Mouse (Mus musculus) left cerebral cortex, postnatal 25 days (tissue): ENCODE measurements around the gene Vps35l. TPM values are rescaled to one million over a fixed set of nuclear protein-coding genes. Genes with fewer than 3 reads are reported as not detected.

Experiments
- DNase-seq, 2 experiments: peaks; one replicate each; pipeline ENCODE4 v3.0.0; 2022; ENCODE audit warnings: low spot score in 2 of 2, mixed read lengths in 1 of 2
- intact Hi-C: fragments of 180-260 bp; cut with DNase I; formaldehyde crosslinking; loops from one replicate; pipeline ENCODE4 v1.15.1; 2025
- total RNA-seq, 2 experiments: library from RNA; stranded (reverse); gene quantifications; 2 replicates each; pipeline ENCODE4 v1.2.3; 2021

Vps35l gene
- total RNA-seq, result 10 to 100 TPM; 51.2 to 58.2 TPM

DNA sequence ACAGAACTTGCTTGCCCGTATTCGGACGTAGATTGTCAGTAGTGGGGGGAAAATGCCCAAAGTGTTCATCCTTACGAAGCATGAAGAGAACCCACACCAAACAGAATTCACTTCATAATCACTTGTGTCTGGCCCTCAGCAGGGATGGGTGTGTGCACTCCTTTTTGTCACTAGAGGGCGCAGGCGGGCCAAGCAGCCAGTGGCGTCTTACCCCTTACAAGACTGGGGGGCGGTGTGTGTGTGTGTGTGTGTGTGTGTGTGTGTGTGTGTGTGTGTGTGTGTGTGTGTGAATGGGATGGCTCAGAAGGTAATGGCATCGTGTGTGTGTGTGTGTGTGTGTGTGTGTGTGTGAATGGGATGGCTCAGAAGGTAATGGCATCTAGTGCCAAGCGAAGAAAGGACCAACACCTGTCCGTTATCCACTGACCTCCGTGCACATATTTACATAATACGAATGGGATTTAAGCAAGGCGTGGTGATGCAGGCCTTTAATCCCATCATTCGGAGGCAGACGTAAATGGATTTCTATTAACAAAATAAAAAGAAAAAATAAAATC is at the start of gene Vps35l:
TSS of gene Vps35l (plus strand) at position 252 of the 557 bp plus-strand sequence.
- intact Hi-C loops, result no loop called here
- DNase-seq, result peak; percentile 78 to 89

DNA sequence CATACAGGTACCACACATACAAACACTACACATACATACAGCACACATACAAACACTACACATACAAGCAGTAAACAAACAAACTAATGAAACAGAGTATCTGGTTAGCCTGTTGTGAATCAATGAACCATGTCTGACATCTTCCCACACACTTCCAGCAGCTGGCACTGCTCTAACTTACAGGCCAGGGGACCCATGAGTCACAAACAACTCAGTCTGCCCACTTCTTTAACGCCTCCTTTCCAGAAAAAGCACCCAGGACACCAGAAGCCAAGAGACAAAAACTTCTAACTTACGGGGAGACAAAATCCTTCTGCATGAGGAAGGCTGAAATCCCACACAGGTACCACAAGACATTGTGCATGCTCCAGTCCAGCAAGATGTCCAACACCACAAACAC is 48.7 kb upstream of the Vps35l start:
- intact Hi-C loops, result loop anchor here (5.0 kb wide), 1 partner anchor 244 kb away; the partner anchor contains the start of gene Syt17
- DNase-seq, result peak; percentile 13 to 63

DNA sequence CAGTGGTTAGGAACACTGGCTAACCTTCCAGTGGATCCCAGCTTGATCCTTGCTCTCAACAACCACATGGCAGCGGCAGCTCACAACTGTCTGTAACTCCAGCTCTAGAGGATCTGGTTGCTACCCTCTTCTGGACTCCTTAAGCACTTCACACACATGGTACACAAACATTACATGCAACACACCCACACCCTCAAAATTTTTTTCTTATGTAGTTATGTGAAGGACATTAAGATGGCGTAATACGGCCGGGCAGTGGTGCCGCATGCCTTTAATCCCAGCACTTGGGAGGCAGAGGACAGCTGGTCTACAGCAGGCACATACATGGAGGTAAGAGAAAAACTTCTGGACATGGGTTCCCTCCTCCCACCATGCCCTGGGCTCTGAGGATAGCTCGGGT is 43.9 kb upstream of the Vps35l start:
- no peak for DNase-seq
- intact Hi-C loops, result no loop called here

DNA sequence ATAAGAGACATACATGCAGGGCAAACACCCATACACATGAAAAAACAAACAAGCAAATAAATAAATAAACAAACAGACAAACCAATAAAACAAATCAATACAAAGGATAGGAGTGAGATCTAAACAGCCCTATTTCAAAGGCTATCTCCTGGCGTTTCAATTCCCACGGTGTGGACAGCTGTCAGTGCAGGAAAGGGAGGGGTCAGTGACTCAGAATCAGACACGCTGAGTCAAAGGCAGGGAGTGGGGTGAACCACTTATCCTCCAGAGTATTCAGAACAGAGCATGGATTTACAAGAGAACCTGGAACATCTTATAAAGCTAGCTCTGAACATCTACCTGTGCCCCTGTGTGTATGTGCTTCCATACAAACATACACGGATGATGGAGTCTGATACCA is 42.9 kb upstream of the Vps35l start:
- intact Hi-C loops, result no loop called here
- no peak for DNase-seq

DNA sequence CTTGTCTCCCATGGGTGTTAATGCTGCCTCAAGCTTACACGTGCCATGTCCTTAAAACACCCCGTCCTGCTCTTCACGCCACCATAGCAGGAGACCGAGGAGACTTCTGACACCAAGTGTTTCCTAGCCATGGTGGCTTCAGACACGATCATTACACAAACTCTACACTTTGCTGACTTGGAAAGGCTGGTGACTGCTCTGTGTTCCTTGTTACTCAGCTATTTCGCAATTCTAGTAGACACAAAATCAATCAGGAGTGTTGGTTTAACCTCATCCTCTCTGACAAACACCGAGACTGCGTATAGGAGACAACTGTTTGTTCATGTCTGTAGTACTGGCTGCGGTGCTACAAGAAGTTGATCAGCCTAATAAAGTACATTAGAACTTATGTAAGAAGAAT is 41.1 kb upstream of the Vps35l start:
- DNase-seq, result no peak
- intact Hi-C loops, result no loop called here

DNA sequence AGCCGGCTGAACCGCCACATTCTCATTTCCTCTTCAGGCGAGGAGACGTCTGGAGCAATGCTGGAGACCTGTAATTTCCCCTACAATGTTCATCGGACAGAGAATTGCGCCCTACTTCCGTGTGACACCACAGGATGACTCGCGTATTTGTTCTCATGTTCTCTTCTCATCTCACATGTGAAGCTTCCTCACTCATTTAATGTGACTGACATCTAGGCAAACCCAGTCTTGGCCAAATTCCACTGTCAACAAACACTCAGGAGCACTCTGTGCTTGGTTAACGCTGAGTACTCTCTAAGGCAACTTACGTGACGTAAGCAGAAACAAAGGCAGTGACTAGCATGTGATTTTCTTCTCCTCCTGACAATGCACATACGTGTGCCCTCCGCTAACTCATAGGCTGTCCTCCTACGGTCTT is 36.9 kb upstream of the Vps35l start:
- intact Hi-C loops, result no loop called here
- no peak for DNase-seq

DNA sequence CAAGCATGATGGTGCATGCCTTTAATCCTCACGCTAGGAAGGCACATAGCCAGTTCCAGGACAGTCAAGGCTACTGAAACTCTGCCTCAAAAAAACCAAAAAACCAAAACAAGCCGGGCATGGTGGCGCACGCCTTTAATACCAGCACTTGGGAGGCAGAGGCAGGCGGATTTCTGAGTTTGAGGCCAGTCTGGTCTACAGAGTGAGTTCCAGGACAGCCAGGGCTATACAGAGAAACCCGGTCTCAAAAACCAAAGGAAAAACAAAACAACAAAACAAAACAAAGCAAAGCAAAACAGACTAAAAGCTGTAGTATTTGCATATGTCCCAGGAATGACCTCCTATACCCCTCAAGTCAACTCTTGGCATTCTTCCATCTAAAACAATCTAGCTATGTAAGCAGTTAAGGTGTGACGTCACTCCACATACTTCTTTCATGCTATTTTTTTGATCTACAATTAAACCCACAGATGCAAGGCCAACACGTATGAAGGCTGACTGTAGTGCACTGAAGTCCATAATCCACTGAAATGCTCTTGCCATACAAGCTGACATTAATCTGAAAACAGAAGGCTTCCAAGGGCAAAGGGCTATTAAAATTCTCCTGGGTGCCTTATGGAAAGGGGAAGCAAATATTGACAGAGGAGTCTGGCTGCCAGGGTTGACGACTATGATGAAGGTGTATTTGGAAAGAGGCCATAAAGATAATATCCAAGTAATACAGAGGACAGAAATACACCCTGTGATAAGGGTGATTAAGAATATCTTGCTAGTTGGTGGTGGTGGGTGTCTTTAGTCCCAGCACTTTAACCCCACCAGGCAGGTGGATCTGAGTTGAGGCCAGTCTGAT is 35.8 kb upstream of the Vps35l start:
- DNase-seq, result no peak
- intact Hi-C loops, result no loop called here

DNA sequence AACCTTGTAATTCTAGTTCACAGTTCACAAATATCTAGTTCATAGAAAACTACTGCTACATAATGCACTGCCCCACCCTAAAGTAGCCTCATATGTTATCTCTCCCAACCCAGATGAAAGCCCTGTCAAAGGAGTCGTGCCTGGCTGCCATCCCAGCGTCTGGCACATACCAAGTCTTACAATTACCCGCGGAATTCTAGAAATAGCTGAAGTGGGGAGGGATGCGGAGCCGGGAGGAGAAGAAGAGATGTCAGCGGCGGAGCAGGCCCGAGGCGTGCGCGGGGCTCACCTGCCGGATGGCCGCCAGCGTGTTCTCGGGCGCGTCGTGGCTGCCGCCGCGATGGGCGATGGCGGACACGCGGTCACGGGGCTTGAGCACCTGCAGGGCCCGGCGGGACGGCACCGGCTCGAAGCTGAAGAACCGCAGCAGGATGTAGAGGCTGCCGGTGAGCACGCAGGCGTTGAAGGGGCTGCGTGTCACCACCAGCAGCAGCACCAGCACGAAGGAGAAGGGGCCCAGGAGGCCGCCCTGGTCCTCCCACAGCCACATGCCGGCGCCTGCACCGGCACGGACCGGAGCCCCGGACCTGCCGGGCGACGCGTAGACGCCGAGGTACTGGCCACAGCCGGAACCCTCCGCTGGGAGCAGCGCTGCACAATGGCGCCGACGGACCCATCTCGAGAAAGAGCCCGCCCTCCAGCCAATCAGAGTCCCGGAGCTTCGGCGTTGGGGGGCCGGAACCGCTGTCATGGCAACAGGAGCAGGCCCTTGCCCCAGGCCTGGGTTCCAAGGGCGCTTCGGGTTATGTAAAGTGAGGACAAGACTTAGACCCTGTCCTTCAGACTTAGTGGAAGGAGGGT is 34.7 kb upstream of the Vps35l start, which contains the start of gene Gde1:
TSS of gene Gde1 (minus strand) at position 678 of the 861 bp plus-strand sequence.
- intact Hi-C loops, result no loop called here
- peak; percentile 95 to 96 for DNase-seq

DNA sequence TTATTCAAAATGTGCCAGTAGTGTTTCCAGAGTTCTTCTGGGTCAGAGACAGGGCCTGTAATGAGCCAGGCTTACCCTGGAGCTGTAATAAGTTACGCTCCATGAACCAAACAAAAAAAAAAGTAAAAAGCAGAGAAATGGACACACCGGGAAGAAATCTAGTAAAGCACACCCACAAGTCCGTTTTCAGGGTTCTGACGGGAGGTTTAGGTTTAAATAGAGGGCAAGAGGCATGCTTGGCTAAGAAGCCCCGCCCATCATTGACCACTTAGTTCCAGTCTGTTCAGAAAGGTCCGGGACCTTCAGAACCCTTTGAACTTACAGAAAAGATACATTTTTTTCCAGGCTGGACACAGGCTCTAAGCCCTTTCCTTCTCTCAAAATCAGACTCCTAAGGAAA is 34.0 kb upstream of the Vps35l start:
- intact Hi-C loops, result no loop called here
- no peak for DNase-seq

DNA sequence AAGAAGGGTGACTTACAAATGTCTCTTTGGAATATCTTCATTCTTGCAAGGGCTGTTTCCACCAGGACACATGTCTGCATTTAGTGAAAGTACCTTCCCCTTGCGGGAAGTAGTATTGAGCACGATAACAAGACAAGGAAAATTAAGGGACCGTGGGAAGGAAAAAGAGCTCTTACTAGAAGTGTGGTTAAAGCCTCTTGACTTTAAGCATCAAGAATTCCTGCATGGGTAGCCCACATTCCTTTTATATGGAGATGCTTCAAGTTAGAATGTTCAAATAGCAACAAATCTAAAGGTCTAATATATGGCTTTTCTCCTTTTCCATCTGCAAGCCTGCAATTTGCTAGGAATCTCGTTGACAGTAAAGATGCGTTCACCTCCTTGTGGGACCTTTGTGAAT is 33.5 kb upstream of the Vps35l start:
- intact Hi-C loops, result no loop called here
- DNase-seq, result no peak

DNA sequence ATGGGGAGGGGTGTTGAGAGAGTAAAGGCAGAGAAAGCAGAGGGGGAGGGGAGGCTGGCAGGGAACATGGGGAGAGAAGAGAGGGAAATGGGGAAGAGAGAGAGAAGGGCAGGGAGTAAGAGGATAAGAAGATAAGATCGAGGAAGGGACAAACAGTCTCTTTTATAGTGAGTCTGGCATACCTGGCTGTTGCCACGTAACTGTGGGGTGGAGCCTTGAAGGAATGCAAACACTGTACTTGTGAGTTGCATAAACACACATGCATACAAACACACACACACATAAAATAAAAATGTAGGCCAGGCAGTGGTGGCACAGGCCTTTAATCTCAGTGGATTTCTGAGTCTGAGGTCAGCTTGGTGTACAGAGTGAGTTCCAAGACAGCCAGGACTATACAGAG is 32.8 kb upstream of the Vps35l start:
- intact Hi-C loops, result no loop called here
- no peak for DNase-seq

DNA sequence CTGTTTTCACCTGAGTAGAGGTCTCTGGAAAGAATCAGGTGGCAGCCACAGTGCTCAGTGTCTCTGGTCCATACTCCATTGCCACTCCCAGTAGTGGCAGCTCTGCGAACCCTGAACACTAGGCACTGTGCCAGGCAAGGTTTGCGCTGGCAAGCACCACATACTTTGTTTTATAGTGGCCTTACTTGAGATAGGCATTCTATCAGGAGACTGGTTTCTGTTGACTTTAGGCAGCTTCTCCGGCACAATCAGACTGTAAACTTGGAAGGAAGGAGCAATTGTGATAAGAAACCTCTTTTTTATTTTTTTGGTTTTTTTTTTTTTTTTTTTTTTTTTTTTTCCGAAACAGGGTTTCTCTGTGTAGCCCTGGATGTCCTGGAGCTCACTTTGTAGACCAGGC is 32.0 kb upstream of the Vps35l start:
- intact Hi-C loops, result no loop called here
- DNase-seq, result no peak

DNA sequence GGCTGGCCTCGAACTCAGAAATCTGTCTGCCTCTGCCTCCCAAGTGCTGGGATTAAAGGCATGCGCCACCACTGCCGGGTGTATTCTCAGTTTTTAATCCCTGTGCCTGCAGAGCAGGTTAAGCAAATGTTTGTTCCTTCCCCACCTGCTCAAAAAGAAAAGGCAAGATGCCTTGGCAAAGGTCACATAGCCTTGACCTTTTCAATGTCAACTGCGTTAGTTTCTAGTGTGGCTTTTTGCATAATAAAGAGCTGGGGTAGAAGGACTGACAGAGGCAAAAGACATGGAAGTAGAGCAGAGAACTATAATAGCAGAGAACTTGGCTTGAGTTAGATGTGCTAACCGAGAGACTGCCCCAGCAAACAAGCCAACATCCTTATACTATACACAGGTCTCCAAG is 29.2 kb upstream of the Vps35l start:
- intact Hi-C loops, result no loop called here
- no peak for DNase-seq

DNA sequence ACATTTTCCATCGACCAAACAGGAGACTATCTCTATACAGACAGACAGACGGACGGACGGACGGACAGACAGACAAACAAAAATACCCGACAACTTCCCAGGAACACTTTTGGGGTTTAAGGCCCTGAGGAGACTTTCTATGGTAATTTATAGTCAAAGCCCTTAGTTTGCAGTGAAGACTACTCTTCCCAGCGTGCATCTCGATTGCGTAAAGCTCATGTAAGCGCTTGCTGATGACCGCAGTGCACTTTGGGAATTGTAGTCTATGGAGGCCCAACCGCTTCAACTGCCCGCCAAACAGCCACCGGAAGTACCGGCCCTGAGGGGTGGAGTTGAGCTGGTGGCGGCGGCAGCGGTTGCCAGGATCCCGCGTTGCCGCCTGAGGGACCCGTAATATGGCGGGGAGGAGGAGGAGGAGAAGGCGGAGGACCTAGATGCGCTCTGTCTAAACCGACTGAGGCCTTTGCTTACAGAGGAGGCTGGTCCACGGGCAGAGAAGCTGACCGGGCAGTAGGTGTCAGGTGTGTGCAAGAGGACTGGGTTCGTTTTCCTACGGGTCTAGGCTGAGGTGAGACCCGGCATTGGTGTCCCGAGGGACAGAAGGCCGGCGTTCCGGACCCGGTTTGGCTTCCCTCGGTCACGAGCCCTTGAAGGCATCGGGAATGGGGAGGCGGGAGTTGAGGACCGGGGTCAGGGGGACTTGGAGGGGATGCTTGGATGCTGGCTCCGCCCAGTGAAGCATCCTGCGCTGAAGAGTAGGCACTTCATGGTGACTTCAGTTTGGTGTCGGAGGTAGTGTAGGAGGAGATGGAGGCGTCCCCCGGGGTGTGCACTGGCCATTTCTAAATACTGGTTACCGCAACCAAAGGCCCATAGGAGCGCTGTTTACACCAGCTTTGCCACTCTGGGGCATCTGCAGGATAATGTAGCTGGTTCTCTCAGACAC is 27.5 kb upstream of the Vps35l start, which contains the start of gene Ccp110:
TSS of gene Ccp110 (plus strand) at position 325 of the 946 bp plus-strand sequence.
- DNase-seq, result peak; percentile 93 to 99
- intact Hi-C loops, result no loop called here

DNA sequence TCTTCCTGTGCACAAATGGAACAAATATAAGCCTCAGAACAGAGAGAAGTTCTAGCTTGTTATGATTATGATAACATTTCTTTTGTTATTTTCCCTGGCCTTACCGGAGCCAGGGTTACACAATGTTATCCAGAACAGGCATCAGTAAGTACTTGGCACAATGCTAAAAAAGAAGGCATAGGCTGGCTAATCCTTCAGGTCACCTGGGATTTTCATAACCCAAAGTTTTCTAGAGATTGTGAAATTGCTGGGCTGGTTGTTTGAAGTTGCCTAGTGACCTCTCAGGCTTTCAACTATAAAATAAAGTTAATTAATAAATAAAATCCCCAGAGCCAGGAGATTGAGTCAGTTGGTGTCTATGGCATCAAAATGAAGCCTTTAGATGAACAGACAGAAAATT is 25.2 kb upstream of the Vps35l start:
- DNase-seq, result no peak
- intact Hi-C loops, result no loop called here

DNA sequence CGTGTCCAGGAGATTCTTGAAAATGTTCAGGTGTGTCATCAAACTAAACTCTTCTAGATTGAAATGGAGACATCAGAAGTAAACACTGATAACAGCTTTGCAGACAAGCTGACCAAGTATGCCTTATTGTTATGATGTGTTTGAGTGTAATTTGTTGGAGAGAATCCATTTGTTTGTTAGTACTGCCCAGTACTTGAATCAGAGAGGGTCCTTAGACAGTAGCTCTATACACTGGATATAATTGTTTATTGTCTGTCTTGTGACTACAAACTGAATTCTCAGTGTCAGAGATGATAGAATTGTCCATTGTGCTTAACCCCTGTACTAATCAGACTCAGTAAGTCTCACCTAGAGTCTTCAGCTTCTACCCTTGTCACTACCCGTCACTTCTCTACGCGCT is 22.0 kb upstream of the Vps35l start:
- intact Hi-C loops, result no loop called here
- DNase-seq, result no peak

DNA sequence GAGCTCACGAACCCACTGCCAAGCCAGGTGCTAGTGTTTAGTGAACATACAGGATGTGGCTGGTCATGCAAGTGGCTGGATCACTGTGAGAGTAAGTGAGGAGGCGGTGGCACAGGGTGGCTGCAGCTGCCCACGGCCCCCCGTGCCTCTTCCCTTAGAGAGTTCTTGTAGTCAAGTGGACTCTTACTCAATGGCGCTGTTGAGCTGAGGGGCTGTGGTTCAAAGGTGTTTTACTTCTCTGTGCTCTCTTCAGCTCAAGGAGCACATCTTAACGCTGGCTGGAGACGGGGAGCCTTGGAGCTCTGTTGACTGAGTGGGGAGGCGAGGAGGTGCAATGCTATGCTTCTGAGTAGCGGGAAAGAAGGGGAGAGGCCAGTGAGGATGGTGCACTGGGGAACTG is 16.1 kb upstream of the Vps35l start:
- intact Hi-C loops, result no loop called here
- no peak for DNase-seq

DNA sequence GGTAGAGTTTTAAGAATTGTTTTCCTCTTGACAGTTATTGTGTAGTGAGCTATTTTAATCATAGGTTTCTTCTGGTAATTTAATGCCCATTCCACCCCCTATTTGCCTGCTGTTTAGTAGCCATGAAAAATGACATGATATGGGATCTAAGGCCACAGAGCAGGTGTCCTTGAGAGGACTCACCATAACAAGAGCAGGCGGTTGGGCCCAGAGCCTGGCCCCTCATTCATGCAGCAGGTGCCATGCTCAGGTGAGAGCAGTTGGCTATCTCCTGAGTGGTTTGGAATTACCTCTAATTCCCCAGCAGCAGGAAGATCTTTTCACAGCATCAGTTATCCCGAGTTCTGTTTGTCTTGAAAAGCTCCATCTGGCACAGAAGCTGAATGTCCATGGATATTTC is 14.6 kb upstream of the Vps35l start:
- DNase-seq, result no peak
- intact Hi-C loops, result no loop called here

DNA sequence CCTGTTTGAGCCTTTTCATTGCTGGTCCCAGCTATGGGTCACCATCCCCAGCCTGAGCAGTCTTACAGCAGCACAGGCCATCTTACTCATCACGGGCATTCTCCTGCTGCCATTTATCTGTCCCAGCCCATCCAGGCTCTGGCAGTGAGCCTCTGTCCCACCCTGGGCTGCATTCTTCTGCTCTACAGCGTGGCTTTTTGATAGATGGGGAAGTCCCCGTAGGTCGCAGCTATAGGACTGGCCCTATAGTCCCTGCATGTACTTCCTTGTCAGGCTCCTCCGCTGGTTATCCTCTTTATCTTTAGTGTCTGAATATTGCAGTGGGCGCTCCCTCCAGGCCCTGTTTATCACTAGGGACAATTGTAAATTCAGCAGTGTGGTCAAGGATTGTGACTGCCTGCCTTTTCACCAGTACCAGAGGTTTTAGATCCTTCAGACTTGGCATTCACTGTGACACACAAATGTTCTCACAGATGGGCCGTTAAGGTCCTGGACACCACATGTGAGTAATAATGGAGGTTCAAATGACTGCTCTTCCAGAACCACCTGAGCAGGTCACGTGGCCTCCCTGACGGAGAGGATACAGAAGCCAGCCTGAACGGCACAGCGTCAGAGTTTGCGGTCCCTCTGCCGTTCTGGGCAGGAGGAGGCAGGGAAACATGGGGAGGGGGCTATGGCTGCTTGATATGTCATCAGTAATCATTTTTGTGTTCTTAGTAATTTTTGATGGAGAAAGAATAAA is 11.0 kb upstream of the Vps35l start:
- intact Hi-C loops, result no loop called here
- no peak for DNase-seq
